ENCODE assay signal across 15 mouse cellular contexts in the genomic region with DNA sequence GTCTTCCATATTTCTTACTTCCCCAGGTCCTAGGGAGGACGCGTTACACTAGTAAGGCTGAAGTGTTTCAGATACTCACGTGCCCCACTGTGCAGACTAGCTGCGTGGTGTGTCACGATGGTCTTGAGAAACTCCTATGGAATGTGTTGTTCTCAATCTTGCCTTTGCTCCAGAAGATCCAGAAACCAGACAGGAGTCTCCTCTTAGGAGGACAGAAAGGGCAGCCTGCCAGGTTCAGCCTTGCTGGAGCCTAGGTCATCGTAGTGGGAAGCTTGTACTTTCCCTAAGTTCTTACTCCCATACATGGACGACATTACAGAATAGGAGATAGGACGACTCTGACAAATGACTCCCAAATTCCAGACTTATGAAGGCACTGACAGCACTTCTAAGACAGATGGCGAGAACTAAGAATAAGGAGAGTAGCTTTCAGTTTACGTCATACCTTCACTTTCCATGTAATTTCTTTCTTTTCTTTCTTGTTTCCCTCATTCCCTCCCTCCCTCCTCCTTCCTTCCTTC.
"Had no signal": no experiment of that assay in that cellular context is flagged by ENCODE, and none has a peak within 500 bp of the region (broad histone marks: within the 10 kb centered on the region; RNA-seq: fewer than 3 reads in every experiment).

No protein-coding gene starts in this region.

- DNase-seq: kidney, adult 11 months; kidney, adult 9 months; kidney, postnatal 14 days; left cerebral cortex, postnatal 4 days; lung, adult 2 months; lung, postnatal 14 days; retina, postnatal 1 day; right cerebral cortex, postnatal 4 days; spleen, adult 18-20 months; thymus, postnatal 36 days had no signal

- H3K27ac ChIP-seq: limb, embryonic 13.5 days; liver, embryonic 14.5 days; midbrain, embryonic 13.5 days; neural tube, embryonic 15.5 days had no signal

- ATAC-seq: midbrain, embryonic 13.5 days had no signal

- H3K4me3 ChIP-seq: limb, embryonic 13.5 days; midbrain, embryonic 13.5 days; myocyte; neural tube, embryonic 15.5 days had no signal

- H3K27me3 ChIP-seq: limb, embryonic 13.5 days; midbrain, embryonic 13.5 days; neural tube, embryonic 15.5 days had no signal

- H3K9ac ChIP-seq: limb, embryonic 13.5 days; liver, embryonic 14.5 days; midbrain, embryonic 13.5 days; neural tube, embryonic 15.5 days had no signal

- H3K36me3 ChIP-seq: limb, embryonic 13.5 days; midbrain, embryonic 13.5 days; neural tube, embryonic 15.5 days had no signal

- H3K4me2 ChIP-seq: limb, embryonic 13.5 days; midbrain, embryonic 13.5 days; neural tube, embryonic 15.5 days had no signal

- H3K4me1 ChIP-seq: midbrain, embryonic 13.5 days; neural tube, embryonic 15.5 days had no signal

- H3K9me3 ChIP-seq: limb, embryonic 13.5 days; midbrain, embryonic 13.5 days; neural tube, embryonic 15.5 days had no signal
